Mouse (Mus musculus) MEL (cell line): Measurements from ENCODE around the gene Iqschfp.

Experiments used
- CTCF ChIP-seq, 3 experiments: IDR thresholded peaks in 2 of 3; conservative IDR thresholded peaks in 1 of 3; 2 replicates each; pipeline ENCODE4 v1.5.1; 2011 to 2012; ENCODE audit warnings: low read length in 3 of 3, low read depth in 2 of 3, mild to moderate bottlenecking in 2 of 3, improper control_type of control experiment in 1 of 3, inconsistent platforms in 1 of 3, mixed read lengths in 1 of 3, moderate library complexity in 1 of 3; ENCODE audit not compliant: control insufficient read depth in 1 of 3, insufficient read depth in 1 of 3, poor library complexity in 1 of 3, severe bottlenecking in 1 of 3
- ETS1 ChIP-seq: IDR thresholded peaks from 2 replicates; pipeline ENCODE4 v1.6.1; 2012; ENCODE audit warnings: low read depth, mild to moderate bottlenecking, inconsistent platforms, low read length, improper control_type of control experiment, moderate library complexity
- HCFC1 ChIP-seq: IDR thresholded peaks from 2 replicates; pipeline ENCODE4 v1.6.1; 2012; ENCODE audit warnings: low read depth, mild to moderate bottlenecking, inconsistent platforms, low read length, improper control_type of control experiment, moderate library complexity
- NELFE ChIP-seq: IDR thresholded peaks from 2 replicates; pipeline ENCODE4 v1.6.1; 2011; ENCODE audit warnings: low read depth, low read length, improper control_type of control experiment
- POLR2A ChIP-seq, 2 experiments: IDR thresholded peaks; 2 replicates each; pipeline ENCODE4 v1.6.1; 2011 to 2012; ENCODE audit warnings: low read length in 2 of 2, mild to moderate bottlenecking in 2 of 2, control low read depth in 1 of 2, improper control_type of control experiment in 1 of 2, low read depth in 1 of 2, moderate library complexity in 1 of 2; ENCODE audit not compliant: control insufficient read depth in 1 of 2, insufficient read depth in 1 of 2, poor library complexity in 1 of 2
- USF1 ChIP-seq: IDR thresholded peaks from 2 replicates; pipeline ENCODE4 v1.6.1; 2014; ENCODE audit warnings: low read depth, mild to moderate bottlenecking, inconsistent platforms, low read length, improper control_type of control experiment, moderate library complexity

GRCm38 (mm10) chr3:68335501-68335900 lies 443.5 kb downstream of the Iqschfp start:
- TF ChIP-seq ETS1 (no peak), USF1 (no peak), CTCF (IDR thresholded peaks at IDR 0.05 in 2 of 3, conservative IDR thresholded peaks at IDR 0.05 in 1 of 3; ENCODE audit: control insufficient read depth in 1 of 3, insufficient read depth in 1 of 3, low read depth in 2 of 3, low read length in 3 of 3, poor library complexity in 1 of 3, severe bottlenecking in 1 of 3) (no peak), POLR2A (IDR thresholded peaks at IDR 0.05; ENCODE audit: control insufficient read depth in 1 of 2, insufficient read depth in 1 of 2, low read depth in 1 of 2, low read length in 2 of 2, poor library complexity in 1 of 2) (no peak), HCFC1 (no peak), NELFE (no peak)
